Mouse (Mus musculus) CH12.LX (cell line): ENCODE measurements around the gene Pus10.
A peak's percentile ranks its signal among the peaks of the same experiment; 100 is the strongest.

Source experiments
- CHD1 ChIP-seq: IDR thresholded peaks from 2 replicates; pipeline ENCODE4 v1.6.1; 2012; ENCODE audit warnings: low read depth, low read length, improper control_type of control experiment, inconsistent platforms
- CHD2 ChIP-seq: IDR thresholded peaks from 2 replicates; pipeline ENCODE4 v1.6.1; 2011; ENCODE audit warnings: low read length, improper control_type of control experiment
- ELF1 ChIP-seq: IDR thresholded peaks from 2 replicates; pipeline ENCODE4 v1.6.1; 2014; ENCODE audit warnings: low read depth, mild to moderate bottlenecking, inconsistent platforms, low read length, improper control_type of control experiment
- EP300 ChIP-seq: IDR thresholded peaks from 2 replicates; pipeline ENCODE4 v1.6.1; 2011; ENCODE audit warnings: low read length, improper control_type of control experiment
- GABPA ChIP-seq: IDR thresholded peaks from 2 replicates; pipeline ENCODE4 v1.6.1; 2012; ENCODE audit warnings: low read depth, low read length, improper control_type of control experiment, inconsistent platforms; ENCODE audit not compliant: insufficient replicate concordance
- IRF4 ChIP-seq: IDR thresholded peaks from 2 replicates; pipeline ENCODE4 v1.6.1; 2014; ENCODE audit warnings: low read depth, mild to moderate bottlenecking, inconsistent platforms, low read length, improper control_type of control experiment
- JUND ChIP-seq: conservative IDR thresholded peaks from 2 replicates; pipeline ENCODE4 v1.6.1; 2011; ENCODE audit warnings: low read depth, low read length, improper control_type of control experiment
- MAFK ChIP-seq: IDR thresholded peaks from 2 replicates; pipeline ENCODE4 v1.6.1; 2011; ENCODE audit warnings: low read length, improper control_type of control experiment; ENCODE audit not compliant: insufficient replicate concordance
- POLR2A ChIP-seq: IDR thresholded peaks from 2 replicates; pipeline ENCODE4 v1.6.1; 2011; ENCODE audit warnings: low read depth, mild to moderate bottlenecking, improper control_type of control experiment, low read length
- SIN3A ChIP-seq: IDR thresholded peaks from 2 replicates; pipeline ENCODE4 v1.6.1; 2012; ENCODE audit warnings: low read length, improper control_type of control experiment, inconsistent platforms
- TBP ChIP-seq: conservative IDR thresholded peaks from 2 replicates; pipeline ENCODE4 v1.6.1; 2011; ENCODE audit warnings: low read depth, low read length, improper control_type of control experiment
- USF2 ChIP-seq: conservative IDR thresholded peaks from 2 replicates; pipeline ENCODE4 v1.6.1; 2011; ENCODE audit warnings: low read depth, low read length, improper control_type of control experiment
- ZKSCAN1 ChIP-seq: IDR thresholded peaks from 2 replicates; pipeline ENCODE4 v1.6.1; 2012; ENCODE audit warnings: low read depth, inconsistent platforms, low read length, improper control_type of control experiment, borderline replicate concordance

GRCm38 (mm10) chr11:23704604-23705294 is 39.3 kb downstream of the Pus10 start:
- TF ChIP-seq TBP (no peak), JUND (no peak), ELF1 (peak; percentile 45), EP300 (peak; percentile 66), ZKSCAN1 (no peak), SIN3A (peak; percentile 79), IRF4 (peak; percentile 54; the same call in 1 of the 2 replicates), CHD1 (peak; percentile 94; the same call in 1 of the 2 replicates), USF2 (no peak), MAFK (0 out of 2 replicates have a peak, but pooled peaks have one; percentile 8), POLR2A (0 out of 2 replicates have a peak, but pooled peaks have one; percentile 26), GABPA (no peak), CHD2 (no peak)
